Mouse (Mus musculus) CH12.LX (cell line): ENCODE results near the gene Cggbp1.

Experiments used
- CTCF ChIP-seq, 2 experiments: IDR thresholded peaks in 1 of 2; conservative IDR thresholded peaks in 1 of 2; 2 replicates each; pipeline ENCODE4 v1.5.1; 2011 to 2012; ENCODE audit warnings: low read depth in 2 of 2, low read length in 2 of 2, improper control_type of control experiment in 1 of 2, inconsistent platforms in 1 of 2, mild to moderate bottlenecking in 1 of 2, moderate library complexity in 1 of 2
- ETS1 ChIP-seq: conservative IDR thresholded peaks from 2 replicates; pipeline ENCODE4 v1.6.1; 2012; ENCODE audit warnings: low read depth, mild to moderate bottlenecking, inconsistent platforms, low read length, improper control_type of control experiment, moderate library complexity
- MAFK ChIP-seq: IDR thresholded peaks from 2 replicates; pipeline ENCODE4 v1.6.1; 2011; ENCODE audit warnings: low read length, improper control_type of control experiment; ENCODE audit not compliant: insufficient replicate concordance
- MAX ChIP-seq: IDR thresholded peaks from 2 replicates; pipeline ENCODE4 v1.6.1; 2011; ENCODE audit warnings: low read length, improper control_type of control experiment
- POLR2AphosphoS2 ChIP-seq: IDR thresholded peaks from 2 replicates; pipeline ENCODE4 v1.6.1; 2011; ENCODE audit warnings: low read depth, low read length, improper control_type of control experiment
- USF2 ChIP-seq: conservative IDR thresholded peaks from 2 replicates; pipeline ENCODE4 v1.6.1; 2011; ENCODE audit warnings: low read depth, low read length, improper control_type of control experiment
- ZKSCAN1 ChIP-seq: IDR thresholded peaks from 2 replicates; pipeline ENCODE4 v1.6.1; 2012; ENCODE audit warnings: low read depth, inconsistent platforms, low read length, improper control_type of control experiment, borderline replicate concordance

DNA sequence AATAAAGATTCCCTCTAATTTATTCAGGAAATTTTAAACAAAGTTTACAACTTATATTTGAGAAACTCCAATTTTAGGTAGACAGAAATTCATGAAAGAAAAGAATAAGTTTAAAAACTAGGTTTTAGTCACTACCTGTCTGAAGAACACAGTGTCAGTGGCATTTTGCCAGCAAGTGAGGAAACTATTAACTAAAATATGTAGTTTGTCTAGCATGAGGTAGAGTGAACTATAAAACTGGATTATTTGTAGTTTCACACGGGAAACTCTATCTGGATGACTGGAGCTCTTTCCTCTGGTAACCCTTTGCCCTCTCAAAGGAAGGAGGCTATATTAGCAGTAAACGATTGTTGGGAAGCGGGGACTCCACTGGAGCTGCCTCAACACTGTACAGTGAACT lies 48.8 kb upstream of the Cggbp1 start:
- TF ChIP-seq ETS1: no peak
- no peak for TF ChIP-seq MAFK
- TF ChIP-seq ZKSCAN1: no peak
- TF ChIP-seq USF2: no peak
- TF ChIP-seq POLR2AphosphoS2: no peak
- no peak for TF ChIP-seq MAX
- no peak for TF ChIP-seq CTCF (conservative IDR thresholded peaks at IDR 0.05 in 1 of 2, IDR thresholded peaks at IDR 0.05 in 1 of 2; ENCODE audit: low read depth in 2 of 2, low read length in 2 of 2)
